Mouse (Mus musculus) megakaryocyte, embryonic 14.5 days (primary cell): Measurements from ENCODE around the gene Pnldc1.

ENCODE experiments used
- FLI1 ChIP-seq: IDR thresholded peaks from 2 replicates; pipeline ENCODE4 v1.6.1; 2012; ENCODE audit warnings: low read length, inconsistent platforms, mixed read lengths
- GATA1 ChIP-seq: IDR thresholded peaks from 3 replicates; pipeline ENCODE4 v1.6.1; 2012; ENCODE audit warnings: mixed read lengths, low read length, inconsistent platforms, borderline replicate concordance

DNA sequence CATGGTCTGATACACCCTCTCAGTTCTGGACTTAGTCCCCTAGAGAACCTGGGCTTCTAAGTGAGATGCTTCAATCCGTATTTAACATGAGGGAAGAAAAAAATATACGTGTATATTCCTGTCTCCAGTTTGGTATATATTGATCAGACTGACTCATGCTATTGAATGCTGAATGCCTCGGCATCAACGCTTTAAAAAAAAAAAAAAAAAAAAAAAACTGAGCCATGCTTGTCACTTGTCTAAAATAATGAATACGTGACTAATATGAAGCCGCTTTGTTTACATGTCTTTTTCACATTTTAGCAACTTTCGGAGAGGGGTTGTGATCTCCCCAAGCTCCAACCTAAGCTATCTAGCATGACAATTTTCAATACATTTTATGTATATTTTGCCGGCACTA lies 361 bp upstream of the Pnldc1 start:
- TF ChIP-seq GATA1 (no peak), FLI1 (no peak)
